Comparison of ENCODE assay signal across 10 mouse cellular contexts in genomic region chr4:131919506-131920140, GRCm38 (mm10). TPM values are rescaled to one million over a fixed set of nuclear protein-coding genes. Genes with fewer than 3 reads are reported as not detected.
DNase-seq lines count a peak whose midpoint lies in the region; ATAC-seq and TF ChIP-seq lines count a peak whose summit lies in the region.
"Had no signal": no experiment of that assay in that cellular context is flagged by ENCODE, and none has a peak within 500 bp of the region (broad histone marks: within the 10 kb centered on the region; RNA-seq: fewer than 3 reads in every experiment).

No protein-coding gene starts in this region.

- DNase-seq in heart, postnatal 14 days: no peak
- no peak for DNase-seq in liver, embryonic 11.5 days (ENCODE audit: low spot score)
- no peak for DNase-seq in cerebellum, adult 9-10 months
- DNase-seq in adipocyte (ENCODE audit: low spot score): no peak
- no peak for DNase-seq in layer of hippocampus, postnatal 25 days (ENCODE audit: extremely low spot score in 1 of 2, low spot score in 1 of 2)
- DNase-seq: right cerebral cortex, postnatal 4 days had no signal

- H3K4me3 ChIP-seq in heart, embryonic 13.5 days: peak overlapping the region; percentile 82
- peak overlapping the region; percentile 76 for H3K4me3 ChIP-seq in E14TG2a.4 (replicated peaks; ENCODE audit: low read length)
- H3K4me3 ChIP-seq in embryonic facial prominence, embryonic 13.5 days: peak overlapping the region; percentile 74
- peak overlapping the region; percentile 61 for H3K4me3 ChIP-seq in liver, embryonic 11.5 days (ENCODE audit: low read depth, low read length)

- H3K9me3 ChIP-seq in heart, embryonic 13.5 days: no peaks in the 10 kb centered on the region
- no peaks in the 10 kb centered on the region for H3K9me3 ChIP-seq in E14TG2a.4 (ENCODE audit: low read length)
- no peaks in the 10 kb centered on the region for H3K9me3 ChIP-seq in embryonic facial prominence, embryonic 13.5 days
- no peaks in the 10 kb centered on the region for H3K9me3 ChIP-seq in liver, embryonic 11.5 days (ENCODE audit: control insufficient read depth, low read length)

- H3K9ac ChIP-seq in heart, embryonic 13.5 days: peak overlapping the region; percentile 89
- H3K9ac ChIP-seq in embryonic facial prominence, embryonic 13.5 days: peak overlapping the region; percentile 90
- no peak overlapping the region for H3K9ac ChIP-seq in liver, embryonic 11.5 days (ENCODE audit: low read depth, low read length)

- peak overlapping the region; percentile 87 for H3K4me2 ChIP-seq in heart, embryonic 13.5 days
- H3K4me2 ChIP-seq in embryonic facial prominence, embryonic 13.5 days: peak overlapping the region; percentile 77
- H3K4me2 ChIP-seq in liver, embryonic 11.5 days: peak overlapping the region; percentile 79

- H3K4me1 ChIP-seq in heart, embryonic 13.5 days: peaks cover 94% of the 10 kb centered on the region
- H3K4me1 ChIP-seq in E14TG2a.4 (replicated peaks; ENCODE audit: low read depth, low read length): peaks cover 61% of the 10 kb centered on the region
- H3K4me1 ChIP-seq in embryonic facial prominence, embryonic 13.5 days: peaks cover 83% of the 10 kb centered on the region
- H3K4me1 ChIP-seq in liver, embryonic 11.5 days (replicated peaks; ENCODE audit: control insufficient read depth, insufficient read depth, low read length): peaks cover 50% of the 10 kb centered on the region

- peaks cover 23% of the 10 kb centered on the region for H3K36me3 ChIP-seq in heart, embryonic 13.5 days
- H3K36me3 ChIP-seq in E14TG2a.4 (ENCODE audit: insufficient read depth, low read length): peaks cover 2% of the 10 kb centered on the region
- H3K36me3 ChIP-seq in embryonic facial prominence, embryonic 13.5 days: peaks cover 2% of the 10 kb centered on the region; the same call in 1 of the 2 replicates
- H3K36me3 ChIP-seq in liver, embryonic 11.5 days (ENCODE audit: control insufficient read depth, insufficient read depth, low read length): peaks cover 8% of the 10 kb centered on the region; the same call in 1 of the 2 replicates

- no peak for TF ChIP-seq CTCF in E14TG2a.4 (conservative IDR thresholded peaks at IDR 0.05; ENCODE audit: low read length)

- WGBS in heart, embryonic 13.5 days: 17% methylated on average over 15 of the region's 15 CpGs
- 7% methylated on average over 15 of the region's 15 CpGs for WGBS in embryonic facial prominence, embryonic 13.5 days
- WGBS in liver, embryonic 11.5 days: 21% methylated on average over 15 of the region's 15 CpGs

- intact Hi-C loops in heart, postnatal 14 days (cut with DNase I): loop anchor here (5.0 kb wide), 3 partner anchors 48 to 158 kb away; partner anchors contain the start of gene Epb41

- ATAC-seq in heart, embryonic 13.5 days (ENCODE audit: extremely low read depth, insufficient number of reproducible peaks, low FRiP score, low TSS enrichment): no peak
- ATAC-seq in embryonic facial prominence, embryonic 13.5 days (ENCODE audit: insufficient number of reproducible peaks, insufficient read depth, low FRiP score, low TSS enrichment, low read depth): no peak
- ATAC-seq in liver, embryonic 11.5 days (replicated peaks; ENCODE audit: low FRiP score): no peak

- peak overlapping the region; percentile 91 for H3K27ac ChIP-seq in heart, embryonic 13.5 days (replicated peaks)
- H3K27ac ChIP-seq in embryonic facial prominence, embryonic 13.5 days: peak overlapping the region; percentile 98
- peak overlapping the region; percentile 58; the same call in 1 of the 2 replicates for H3K27ac ChIP-seq in liver, embryonic 11.5 days (ENCODE audit: low read depth, low read length)

- H3K27me3 ChIP-seq in heart, embryonic 13.5 days (replicated peaks): peaks cover 37% of the 10 kb centered on the region
- H3K27me3 ChIP-seq in E14TG2a.4 (ENCODE audit: insufficient read depth, low read length): peaks cover 89% of the 10 kb centered on the region
- H3K27me3 ChIP-seq in embryonic facial prominence, embryonic 13.5 days: peaks cover 54% of the 10 kb centered on the region
- peaks cover 84% of the 10 kb centered on the region for H3K27me3 ChIP-seq in liver, embryonic 11.5 days (replicated peaks; ENCODE audit: control insufficient read depth, insufficient read depth, low read length)
- H3K27me3 ChIP-seq: CH12.LX had no signal

RNA-seq across cellular contexts. Expression of gene Tmem200b, which starts 1.9 kb away (rescaled TPM):
- 1.5 and 1.9 TPM in 2 replicates for polyA plus RNA-seq in heart, embryonic 13.5 days (2015; fragmentation: Nextera tagmentation; extraction: Ambion mirVana)
- 10 to 100 TPM in 1 of 2 experiments, 1 to 10 TPM in 1; 9.5 to 12.8 TPM for total RNA-seq in heart, postnatal 14 days (2021)
- 3.0 and 4.3 TPM in 2 replicates for polyA plus RNA-seq in embryonic facial prominence, embryonic 13.5 days (2015; fragmentation: Nextera tagmentation; extraction: Ambion mirVana)
- 0.78 and 1.2 TPM in 2 replicates for polyA plus RNA-seq in liver, embryonic 11.5 days (2014; fragmentation: Nextera tagmentation; extraction: Ambion mirVana)
- 1 to 10 TPM; 1.4 to 2.3 TPM for total RNA-seq in layer of hippocampus, postnatal 25 days (2021)
- total RNA-seq: CH12.LX had no signal

RNA-seq across cellular contexts. Expression of gene Srsf4, which starts 46.2 kb away (rescaled TPM):
- polyA plus RNA-seq in heart, embryonic 13.5 days (2015; fragmentation: Nextera tagmentation; extraction: Ambion mirVana): 68.5 and 72.0 TPM in 2 replicates
- total RNA-seq in heart, postnatal 14 days (2021): 10 to 100 TPM; 39.4 to 42.4 TPM
- 126 and 127 TPM in 2 replicates for polyA plus RNA-seq in embryonic facial prominence, embryonic 13.5 days (2015; fragmentation: Nextera tagmentation; extraction: Ambion mirVana)
- polyA plus RNA-seq in liver, embryonic 11.5 days (2014; fragmentation: Nextera tagmentation; extraction: Ambion mirVana): 113 and 118 TPM in 2 replicates
- 10 to 100 TPM; 68.1 to 69.2 TPM for total RNA-seq in layer of hippocampus, postnatal 25 days (2021)
